In genomic region chr11:44617734-44618586, GRCm38 (mm10) we compare ENCODE assay signal across 7 mouse cellular contexts. TPM values are rescaled to one million over a fixed set of nuclear protein-coding genes. Genes with fewer than 3 reads are reported as not detected.
DNase-seq lines count a peak whose midpoint lies in the region; ATAC-seq and TF ChIP-seq lines count a peak whose summit lies in the region.

No protein-coding gene starts in this region.

- ATAC-seq in forebrain, embryonic 12.5 days (ENCODE audit: low FRiP score): peak; percentile 45
- ATAC-seq in midbrain, embryonic 14.5 days (ENCODE audit: low FRiP score, low TSS enrichment): peak; percentile 28; the same call in 1 of the 2 replicates
- ATAC-seq in stomach, postnatal 0 days (ENCODE audit: low FRiP score, low TSS enrichment): no peak

- DNase-seq in NIH3T3 (ENCODE audit: low read depth): peak; percentile 80
- DNase-seq in heart, postnatal 36 days: peak; percentile 65 to 75
- DNase-seq in limb, embryonic 10.5 days (ENCODE audit: low spot score): peak; percentile 78
- peak; percentile 85 for DNase-seq in midbrain, embryonic 14.5 days
- peak; percentile 41 for DNase-seq in stomach, postnatal 0 days (ENCODE audit: low spot score)

- no peaks in the 10 kb centered on the region for H3K4me1 ChIP-seq in bone marrow macrophage, adult 2 months (ENCODE audit: control insufficient read depth, insufficient read depth, low read length)
- peaks cover 41% of the 10 kb centered on the region for H3K4me1 ChIP-seq in forebrain, embryonic 12.5 days
- H3K4me1 ChIP-seq in limb, embryonic 10.5 days: peaks cover 57% of the 10 kb centered on the region
- H3K4me1 ChIP-seq in midbrain, embryonic 14.5 days (ENCODE audit: control insufficient read depth, insufficient read depth, low read length): peaks cover 21% of the 10 kb centered on the region
- no peaks in the 10 kb centered on the region for H3K4me1 ChIP-seq in stomach, postnatal 0 days (replicated peaks; ENCODE audit: control insufficient read depth, insufficient read depth)

- TF ChIP-seq POLR2A in bone marrow macrophage, adult 2 months (IDR thresholded peaks at IDR 0.05; ENCODE audit: borderline replicate concordance, low read depth, low read length): no peak

- no peaks in the 10 kb centered on the region for H3K36me3 ChIP-seq in forebrain, embryonic 12.5 days (replicated peaks)
- no peaks in the 10 kb centered on the region for H3K36me3 ChIP-seq in limb, embryonic 10.5 days
- H3K36me3 ChIP-seq in midbrain, embryonic 14.5 days (ENCODE audit: control insufficient read depth, insufficient read depth, low read length): no peaks in the 10 kb centered on the region
- H3K36me3 ChIP-seq in stomach, postnatal 0 days (ENCODE audit: control insufficient read depth, insufficient read depth, low read length): no peaks in the 10 kb centered on the region

- TF ChIP-seq CTCF in bone marrow macrophage, adult 2 months (IDR thresholded peaks at IDR 0.05; ENCODE audit: low read depth, low read length): no peak
- TF ChIP-seq CTCF in stomach, postnatal 0 days (IDR thresholded peaks at IDR 0.05; ENCODE audit: low read depth): no peak

- peak overlapping the region; percentile 76 for H3K4me2 ChIP-seq in forebrain, embryonic 12.5 days
- peak overlapping the region; percentile 84 for H3K4me2 ChIP-seq in midbrain, embryonic 14.5 days (ENCODE audit: low read length)
- peak overlapping the region; percentile 64 for H3K4me2 ChIP-seq in stomach, postnatal 0 days (replicated peaks; ENCODE audit: low read depth)

- TF ChIP-seq EP300 in stomach, postnatal 0 days (optimal IDR thresholded peaks at IDR 0.05): no peak

- intact Hi-C loops in heart, postnatal 36 days (cut with DNase I): loop anchor here (1.0 kb wide), 1 partner anchor 65 kb away; no protein-coding TSS in a partner anchor

- peak overlapping the region; percentile 56 for H3K4me3 ChIP-seq in bone marrow macrophage, adult 2 months (ENCODE audit: insufficient read depth, low read length)
- H3K4me3 ChIP-seq in forebrain, embryonic 12.5 days (replicated peaks): peak overlapping the region; percentile 50
- peak overlapping the region; percentile 67 for H3K4me3 ChIP-seq in limb, embryonic 10.5 days
- H3K4me3 ChIP-seq in midbrain, embryonic 14.5 days (replicated peaks; ENCODE audit: low read depth, low read length): peak overlapping the region; percentile 64
- peak overlapping the region; percentile 52 for H3K4me3 ChIP-seq in stomach, postnatal 0 days (ENCODE audit: low read depth, low read length)

- no peak overlapping the region for H3K27ac ChIP-seq in bone marrow macrophage, adult 2 months (ENCODE audit: insufficient read depth, low read depth, low read length)
- H3K27ac ChIP-seq in forebrain, embryonic 12.5 days: peak overlapping the region; percentile 75
- H3K27ac ChIP-seq in limb, embryonic 10.5 days: peak overlapping the region; percentile 89
- peak overlapping the region; percentile 92 for H3K27ac ChIP-seq in midbrain, embryonic 14.5 days (replicated peaks; ENCODE audit: low read depth, low read length)
- peak overlapping the region; percentile 74 for H3K27ac ChIP-seq in stomach, postnatal 0 days (replicated peaks)

- H3K9ac ChIP-seq in forebrain, embryonic 12.5 days: peak overlapping the region; percentile 64
- H3K9ac ChIP-seq in midbrain, embryonic 14.5 days (replicated peaks; ENCODE audit: low read length): peak overlapping the region; percentile 86
- H3K9ac ChIP-seq in stomach, postnatal 0 days (ENCODE audit: low read length): peak overlapping the region; percentile 63

- WGBS in forebrain, embryonic 12.5 days: under 1% methylated on average over 55 of the region's 55 CpGs
- under 1% methylated on average over 55 of the region's 55 CpGs for WGBS in limb, embryonic 10.5 days
- under 1% methylated on average over 55 of the region's 55 CpGs for WGBS in midbrain, embryonic 14.5 days
- WGBS in stomach, postnatal 0 days: under 1% methylated on average over 55 of the region's 55 CpGs

- H3K9me3 ChIP-seq in forebrain, embryonic 12.5 days: no peaks in the 10 kb centered on the region
- no peaks in the 10 kb centered on the region for H3K9me3 ChIP-seq in limb, embryonic 10.5 days (replicated peaks)
- no peaks in the 10 kb centered on the region for H3K9me3 ChIP-seq in midbrain, embryonic 14.5 days (ENCODE audit: control insufficient read depth, low read length)
- no peaks in the 10 kb centered on the region for H3K9me3 ChIP-seq in stomach, postnatal 0 days (ENCODE audit: control insufficient read depth, low read length)

- H3K27me3 ChIP-seq in forebrain, embryonic 12.5 days: peaks cover 79% of the 10 kb centered on the region
- peaks cover 75% of the 10 kb centered on the region for H3K27me3 ChIP-seq in limb, embryonic 10.5 days (ENCODE audit: low read depth, poor library complexity, severe bottlenecking)
- H3K27me3 ChIP-seq in midbrain, embryonic 14.5 days (ENCODE audit: control insufficient read depth, insufficient read depth, low read length): peaks cover 34% of the 10 kb centered on the region
- H3K27me3 ChIP-seq in stomach, postnatal 0 days (ENCODE audit: control insufficient read depth, insufficient read depth, low read length): peaks cover 22% of the 10 kb centered on the region

RNA-seq across cellular contexts. Expression of gene Ebf1, which starts 0.8 kb away (rescaled TPM):
- polyA plus RNA-seq in bone marrow macrophage, adult 2 months (2012; ENCODE audit: insufficient read depth, insufficient read length, missing spikeins): 0.32 and 0.49 TPM in 2 replicates
- 26.8 and 27.2 TPM in 2 replicates for polyA plus RNA-seq in forebrain, embryonic 12.5 days (2016; fragmentation: Nextera tagmentation; extraction: Ambion mirVana)
- total RNA-seq in heart, postnatal 36 days (2021): 10 to 100 TPM; 13.4 to 14.4 TPM
- polyA plus RNA-seq in limb, embryonic 10.5 days (2016; fragmentation: Nextera tagmentation; extraction: Ambion mirVana): 7.4 and 23.8 TPM in 2 replicates
- 98.3 and 112 TPM in 2 replicates for polyA plus RNA-seq in midbrain, embryonic 14.5 days (2014; fragmentation: Nextera tagmentation; extraction: Ambion mirVana)
- polyA plus RNA-seq in stomach, postnatal 0 days (2015; fragmentation: Nextera tagmentation; extraction: Ambion mirVana): 3.6 and 3.7 TPM in 2 replicates
